Mouse (Mus musculus) adrenal gland, postnatal 14 days (tissue): ENCODE data around the gene C9orf72. TPM values are rescaled to one million over a fixed set of nuclear protein-coding genes. Genes with fewer than 3 reads are reported as not detected.

Experiments
- DNase-seq: peaks from one replicate; pipeline ENCODE4 v3.0.0; 2021; ENCODE audit warnings: mixed read lengths
- total RNA-seq: library from RNA; stranded (reverse); gene quantifications from 2 replicates; pipeline ENCODE4 v1.2.3, GENCODE M21; 2021

C9orf72 gene
- total RNA-seq, 1 experiment from 2014 or later: 16.7 TPM

GRCm38 (mm10) chr4:35177926-35178645 is 47.9 kb downstream of the C9orf72 start:
- DNase-seq: no peak

DNA sequence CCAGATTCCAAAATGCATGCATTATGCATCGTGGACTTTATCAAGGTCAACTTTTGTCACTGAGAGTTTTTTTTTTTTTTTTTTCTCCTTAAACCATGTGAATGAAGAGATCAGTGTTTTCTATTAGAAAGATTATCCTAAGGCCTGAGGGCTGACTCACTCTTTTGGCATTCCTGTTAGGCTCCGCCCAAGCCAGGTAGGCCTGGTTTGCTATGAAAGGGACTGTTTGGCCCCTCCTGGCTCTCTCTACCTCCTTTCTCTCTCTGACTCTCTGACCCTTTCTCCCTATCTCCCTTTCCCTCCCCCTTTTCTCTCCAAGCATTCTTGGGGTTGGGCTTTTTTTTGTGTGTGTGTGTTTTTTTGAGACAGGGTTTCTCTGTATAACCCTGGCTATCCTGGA is 50.4 kb downstream of the C9orf72 start:
- DNase-seq: no peak

GRCm38 (mm10) chr4:35173551-35173950 is 52.4 kb downstream of the C9orf72 start:
- no peak for DNase-seq

DNA sequence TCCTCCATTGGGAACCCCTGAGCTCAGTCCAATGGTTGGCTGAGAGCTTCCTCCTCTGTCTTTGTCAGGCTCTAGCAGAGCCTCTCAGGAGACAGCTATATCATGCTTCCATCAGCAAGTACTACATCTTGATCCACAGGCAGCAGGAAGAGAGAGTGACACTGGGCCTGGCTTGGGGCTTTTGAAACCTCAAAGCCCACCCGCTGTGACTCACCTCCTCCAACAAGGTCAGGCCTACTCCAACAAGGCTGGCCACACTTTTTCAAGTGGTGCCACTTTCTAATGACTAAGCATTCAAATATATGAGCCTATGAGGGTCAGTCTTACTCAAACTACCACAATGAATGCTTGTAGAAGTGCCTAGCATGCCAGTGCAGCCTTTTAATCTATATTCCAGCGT is 53.5 kb downstream of the C9orf72 start:
- no peak for DNase-seq

GRCm38 (mm10) chr4:35169571-35170125 is 56.3 kb downstream of the C9orf72 start:
- no peak for DNase-seq

DNA sequence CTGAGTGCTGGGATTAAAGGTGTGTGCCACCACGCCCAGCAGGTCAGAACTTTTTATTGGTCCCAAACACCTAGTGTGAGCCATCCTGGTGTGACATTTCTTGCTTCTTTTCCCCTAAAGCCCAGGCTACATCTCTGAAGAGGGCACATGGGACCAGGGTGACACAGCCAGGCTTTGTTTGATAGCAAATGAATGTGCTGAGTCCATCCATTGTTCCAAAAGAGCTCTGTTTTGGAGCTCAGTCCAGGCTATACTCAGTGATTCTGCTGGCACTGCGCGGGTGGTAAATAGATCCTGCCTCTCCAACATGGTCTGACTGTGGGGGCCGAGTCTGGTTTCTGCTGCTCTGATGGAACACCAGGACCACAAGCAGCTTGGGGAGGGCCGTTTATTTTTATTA is 58.1 kb downstream of the C9orf72 start:
- no peak for DNase-seq

DNA sequence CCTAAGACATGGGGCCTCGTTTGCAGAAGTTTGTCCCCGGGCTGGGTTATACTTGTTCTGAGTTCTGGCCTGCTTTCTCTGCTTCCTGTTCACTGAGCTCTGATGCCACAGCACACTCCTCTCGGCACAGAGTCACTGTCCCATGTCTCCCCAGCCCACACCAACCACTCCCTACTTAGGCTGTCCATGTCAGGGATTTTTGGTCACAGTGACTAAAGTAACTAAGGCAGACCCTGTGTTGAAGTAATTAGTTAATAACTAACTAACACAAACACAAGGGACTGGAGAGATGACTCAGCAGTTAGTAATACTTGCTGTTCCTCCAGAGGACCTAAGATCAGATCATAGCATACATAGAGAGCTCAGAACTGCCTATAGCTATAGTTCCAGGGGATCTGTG is 60.0 kb downstream of the C9orf72 start:
- DNase-seq: no peak

DNA sequence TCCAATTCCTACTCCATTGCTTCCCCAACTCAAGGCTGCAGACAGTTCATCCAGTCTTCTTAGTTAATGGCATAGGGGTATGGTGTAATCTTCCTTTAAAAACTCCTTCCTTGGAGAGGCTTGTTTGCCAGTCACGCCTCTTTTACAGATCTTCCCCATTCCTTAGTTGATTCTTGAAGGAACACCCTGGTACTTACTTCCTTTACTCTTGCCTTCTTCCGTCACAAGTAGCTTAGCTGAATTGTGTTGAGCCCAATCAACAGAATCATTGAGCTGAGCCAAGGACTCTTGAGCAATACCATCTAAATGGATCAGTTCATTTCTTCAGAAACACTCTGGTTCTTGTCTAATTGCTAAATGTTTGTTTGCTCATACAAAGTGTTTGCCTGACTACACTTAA is 60.7 kb downstream of the C9orf72 start:
- DNase-seq: no peak

GRCm38 (mm10) chr4:35157815-35158214 is 68.2 kb downstream of the C9orf72 start:
- no peak for DNase-seq

DNA sequence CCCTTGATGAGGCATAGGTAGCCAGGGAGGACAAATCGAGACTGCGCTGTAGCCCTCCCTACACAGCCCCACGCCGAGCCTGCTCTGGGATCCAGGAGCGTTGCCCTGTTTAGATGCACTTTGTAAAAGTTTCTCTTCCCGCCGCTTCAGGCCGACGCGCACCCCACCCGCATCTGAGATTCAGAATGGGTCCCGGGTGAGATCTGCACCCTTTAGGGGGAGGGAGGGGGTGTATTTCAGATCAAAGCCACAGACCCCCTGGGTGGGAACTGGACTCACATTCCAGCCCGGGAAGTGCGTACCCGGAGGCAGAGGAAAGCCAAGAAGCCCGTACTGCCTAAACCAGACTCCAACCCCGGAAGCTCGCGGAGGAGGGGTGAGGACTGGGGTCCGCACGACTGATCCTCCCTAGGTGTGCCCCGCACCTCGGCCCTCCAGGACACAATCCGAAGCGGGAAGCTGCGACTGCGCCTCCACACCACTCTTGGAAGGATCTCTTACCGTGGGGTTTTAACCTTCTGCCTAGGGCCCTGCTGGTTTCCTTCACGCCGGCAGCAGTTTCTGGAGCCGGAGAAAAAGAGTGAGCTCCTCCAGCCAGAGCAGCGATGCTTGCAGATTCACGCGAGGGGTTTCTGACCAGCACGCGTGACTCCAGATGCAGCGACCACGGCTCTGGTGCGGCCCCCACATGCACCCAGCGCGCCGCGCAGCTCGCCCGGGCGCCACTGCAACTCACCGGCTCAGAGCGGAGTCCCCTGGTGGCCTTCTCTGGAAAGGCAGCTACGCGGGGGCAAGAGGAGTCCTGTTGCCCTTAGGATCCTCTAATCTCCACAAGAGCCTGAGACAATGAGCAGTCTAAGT is 69.0 kb downstream of the C9orf72 start, which contains the start of gene Mob3b:
Gene Mob3b, minus strand, starts transcription at position 734 of the 861 bp plus-strand sequence.
- peak; percentile 93 for DNase-seq

- DNase-seq: peak; percentile 81
Measured at GRCm38 (mm10) chr4:35156149-35156611, 69.8 kb downstream of the C9orf72 start.

- peak; percentile 78 for DNase-seq
Measured at GRCm38 (mm10) chr4:35155132-35155922, 70.6 kb downstream of the C9orf72 start.

DNA sequence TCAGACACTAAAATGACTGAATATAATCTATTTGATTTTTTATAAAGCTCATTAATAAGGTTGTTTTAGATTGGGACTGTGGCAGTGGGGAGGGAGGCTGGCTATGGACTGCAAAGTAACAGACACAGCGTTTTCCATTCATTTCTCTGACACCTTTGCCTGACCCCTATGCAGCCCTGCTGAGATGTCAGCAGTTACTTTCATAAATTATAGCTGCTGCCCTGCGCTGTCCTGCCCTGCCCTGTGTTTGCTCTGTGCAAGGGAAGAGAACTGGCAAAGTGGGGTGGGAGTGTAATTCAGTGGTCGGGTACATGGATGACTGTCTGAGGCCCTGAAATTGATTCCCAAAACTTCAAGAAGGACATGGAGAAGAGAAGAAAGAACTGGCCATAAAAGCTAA is 71.9 kb downstream of the C9orf72 start:
- no peak for DNase-seq

GRCm38 (mm10) chr4:35151756-35152155 is 74.2 kb downstream of the C9orf72 start, which contains the start of gene Ifnk:
Gene Ifnk (plus strand): TSS chr4:35152056.
- no peak for DNase-seq

- no peak for DNase-seq
Measured at GRCm38 (mm10) chr4:35150706-35151105, 75.3 kb downstream of the C9orf72 start.

DNA sequence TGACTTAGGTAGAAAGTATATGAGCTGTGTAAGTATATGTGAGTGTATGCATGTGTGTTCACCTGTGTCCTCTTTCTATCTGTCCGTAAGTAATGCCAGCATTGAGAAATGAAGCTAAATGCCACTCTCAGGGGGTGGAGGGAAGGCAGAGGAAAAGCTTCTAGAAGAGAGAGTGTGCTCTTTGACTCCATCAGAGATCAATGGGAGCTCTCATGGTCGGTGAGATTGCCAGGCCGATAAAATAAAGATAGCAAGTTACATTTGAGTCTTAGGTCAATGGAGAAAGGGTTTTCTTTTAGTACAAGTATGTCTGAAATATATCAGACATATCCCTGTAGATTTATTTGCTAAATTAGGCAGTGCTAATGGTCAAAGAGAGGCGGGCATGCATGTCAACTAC is 77.6 kb downstream of the C9orf72 start:
- DNase-seq: no peak

DNA sequence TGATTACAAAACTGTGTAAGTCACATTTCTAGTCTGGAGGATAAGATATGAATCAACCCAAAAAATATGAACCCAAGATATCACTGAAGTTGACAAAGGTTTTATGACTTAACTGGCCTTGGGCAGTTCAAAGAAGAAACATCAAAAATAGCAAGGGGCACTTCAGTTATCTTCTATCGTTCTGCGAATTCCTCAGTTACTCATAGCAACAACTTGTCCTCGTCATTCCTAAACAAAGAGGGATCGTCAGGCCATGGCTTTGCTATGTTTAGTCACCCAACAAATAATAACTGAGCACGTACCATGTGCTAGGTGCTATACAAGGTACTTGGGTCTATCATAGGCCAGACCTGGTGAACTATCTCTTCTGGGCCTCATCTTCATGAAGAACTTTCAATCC is 79.4 kb downstream of the C9orf72 start:
- DNase-seq: no peak

DNA sequence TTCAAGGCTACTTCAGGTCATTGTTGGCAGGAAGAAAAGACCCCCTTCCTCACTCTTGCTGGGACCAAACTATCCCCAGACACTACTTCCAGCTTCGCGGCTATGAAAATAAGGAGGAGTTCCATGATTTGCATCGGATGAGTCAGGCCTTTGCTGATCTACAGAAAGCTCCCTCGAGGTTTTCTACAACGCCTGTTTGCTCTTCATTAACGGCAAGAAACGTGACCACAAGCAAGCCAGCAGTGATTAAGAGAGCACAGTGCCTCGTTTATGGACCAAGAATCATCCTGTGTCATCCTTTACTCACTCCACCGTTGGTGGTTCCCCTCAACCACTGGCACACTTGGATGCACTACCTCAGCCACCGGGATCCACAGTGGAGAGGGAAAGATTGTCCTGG is 80.2 kb downstream of the C9orf72 start:
- no peak for DNase-seq

- DNase-seq: no peak
Measured at GRCm38 (mm10) chr4:35143472-35144102, 82.4 kb downstream of the C9orf72 start.
